Mouse (Mus musculus): ENCODE results near the gene Spdye4a. TPM values are rescaled to one million over a fixed set of nuclear protein-coding genes. Genes with fewer than 3 reads are reported as not detected.

Gene Spdye4a
- 12.1 and 12.9 TPM in 2 replicates for polyA plus RNA-seq (2012; rRNA removed)

DNA sequence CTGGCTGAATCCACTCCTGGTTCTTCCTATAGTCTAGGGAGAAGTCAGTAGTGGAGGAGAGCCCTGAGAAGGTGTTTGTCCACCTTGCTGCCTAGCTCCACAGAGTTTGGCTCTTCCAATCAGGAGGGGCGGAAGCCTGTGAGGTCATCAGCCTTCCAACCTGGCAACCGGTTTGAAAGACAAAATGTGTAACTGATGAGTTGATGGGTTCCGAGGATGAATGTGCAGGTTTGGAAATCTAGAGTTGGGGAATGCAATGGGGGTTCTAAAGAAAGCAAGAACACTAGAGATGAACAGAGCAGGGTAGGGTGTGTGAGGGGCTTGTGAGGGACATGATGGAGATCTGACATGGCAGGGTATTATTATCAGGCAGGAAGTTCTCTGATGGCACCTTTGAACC, at the start of gene Spdye4a:
Gene Spdye4a, minus strand, starts transcription at position 101 of the 400 bp plus-strand sequence.
- Histone ChIP-seq H3K4me3 (ENCODE audit: control insufficient read depth, low read depth, low read length) (peak within 1 kb of the TSS; percentile 86), H3K27me3 (ENCODE audit: control insufficient read depth, insufficient read depth, low read length) (no peaks in the 10 kb centered on the region), H3K4me1 (ENCODE audit: control insufficient read depth, insufficient read depth, low read length) (peaks cover 9% of the 10 kb centered on the region), H3K27ac (ENCODE audit: control insufficient read depth, insufficient read depth, low read depth, low read length) (peak within 1 kb of the TSS; percentile 79; the same call in 1 of the 2 replicates), H3K36me3 (ENCODE audit: control insufficient read depth, insufficient read depth, low read length) (no peaks in the 10 kb centered on the region)
- TF ChIP-seq POLR2A (IDR thresholded peaks at IDR 0.05; ENCODE audit: control insufficient read depth, low read depth, low read length) (peak; percentile 63; the same call in 1 of the 2 replicates), CTCF (IDR thresholded peaks at IDR 0.05; ENCODE audit: control insufficient read depth, insufficient read depth, insufficient replicate concordance, low read depth, low read length) (no peak)

DNA sequence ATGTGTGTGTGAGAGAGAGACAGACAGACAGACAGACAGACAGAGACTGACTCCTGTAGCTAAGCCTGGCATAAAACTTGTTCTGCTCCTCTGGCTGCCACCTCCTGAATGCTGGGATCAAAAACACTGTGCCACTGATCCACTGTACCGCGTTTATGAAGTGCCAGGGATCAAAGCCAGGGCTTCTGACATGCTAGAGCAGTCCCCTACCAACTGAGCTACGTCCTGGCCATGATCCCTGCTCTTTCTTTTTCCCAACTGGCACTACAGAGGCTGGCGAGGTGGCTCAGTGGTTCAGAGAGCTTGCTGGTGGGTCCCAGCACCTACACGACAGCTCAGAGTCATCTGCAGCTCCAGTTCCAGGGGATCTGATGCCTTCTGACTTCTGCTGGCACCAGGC, 49.1 kb upstream of the Spdye4a start:
- TF ChIP-seq CTCF (IDR thresholded peaks at IDR 0.05; ENCODE audit: control insufficient read depth, insufficient read depth, insufficient replicate concordance, low read depth, low read length): no peak
- TF ChIP-seq POLR2A (IDR thresholded peaks at IDR 0.05; ENCODE audit: control insufficient read depth, low read depth, low read length): no peak

DNA sequence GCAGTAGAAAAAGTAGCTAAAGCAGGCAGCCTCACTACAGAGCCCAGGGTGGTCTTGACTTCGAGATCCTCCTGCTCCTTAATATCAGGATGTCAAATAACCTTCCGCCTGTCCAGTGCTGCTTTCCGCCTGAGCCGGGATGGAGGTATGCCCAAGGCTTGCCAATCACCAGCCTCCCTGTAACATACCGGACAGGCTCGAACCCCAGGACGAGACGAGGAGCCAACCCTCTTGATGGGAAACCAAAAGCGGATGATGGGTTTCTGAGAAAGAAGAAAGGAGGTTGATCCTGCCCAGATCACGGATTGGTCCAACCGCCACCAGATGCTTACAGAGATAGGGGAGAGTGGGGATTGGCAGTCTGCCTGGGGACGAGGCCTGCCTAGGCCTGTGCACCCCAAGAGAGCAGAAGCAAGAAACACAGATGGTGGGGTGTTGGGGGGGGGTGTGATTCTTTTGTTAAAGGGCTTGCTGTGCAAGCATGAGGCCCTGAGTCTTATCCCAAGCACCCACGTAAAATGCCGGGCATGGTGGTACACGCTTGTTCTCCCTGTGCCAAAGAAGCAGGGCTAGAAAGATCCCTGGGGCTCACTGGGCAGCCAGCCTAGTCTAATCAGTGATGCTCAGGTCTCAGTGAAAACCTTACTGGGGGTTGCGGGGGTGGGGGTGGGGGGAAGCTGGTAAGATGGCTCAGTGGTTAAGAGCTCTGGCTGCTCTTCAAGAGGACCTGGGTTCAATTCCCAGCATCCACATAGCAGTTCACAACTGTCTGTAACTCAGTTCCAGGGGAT, 46.0 kb upstream of the Spdye4a start:
- no peak for TF ChIP-seq POLR2A (IDR thresholded peaks at IDR 0.05; ENCODE audit: control insufficient read depth, low read depth, low read length)
- no peak for TF ChIP-seq CTCF (IDR thresholded peaks at IDR 0.05; ENCODE audit: control insufficient read depth, insufficient read depth, insufficient replicate concordance, low read depth, low read length)
- H3K36me3 ChIP-seq (ENCODE audit: control insufficient read depth, insufficient read depth, low read length): no peaks in the 10 kb centered on the region
- H3K4me3 ChIP-seq (ENCODE audit: control insufficient read depth, low read depth, low read length): no peak overlapping the region
- H3K27me3 ChIP-seq (ENCODE audit: control insufficient read depth, insufficient read depth, low read length): no peaks in the 10 kb centered on the region
- no peak overlapping the region for H3K27ac ChIP-seq (ENCODE audit: control insufficient read depth, insufficient read depth, low read depth, low read length)
- H3K4me1 ChIP-seq (ENCODE audit: control insufficient read depth, insufficient read depth, low read length): peaks cover 14% of the 10 kb centered on the region

More for the DNA sequence above, 49.1 kb upstream of the Spdye4a start:
- H3K27me3 ChIP-seq (ENCODE audit: control insufficient read depth, insufficient read depth, low read length): no peaks in the 10 kb centered on the region
- H3K4me1 ChIP-seq (ENCODE audit: control insufficient read depth, insufficient read depth, low read length): no peaks in the 10 kb centered on the region
- H3K36me3 ChIP-seq (ENCODE audit: control insufficient read depth, insufficient read depth, low read length): no peaks in the 10 kb centered on the region
- H3K27ac ChIP-seq (ENCODE audit: control insufficient read depth, insufficient read depth, low read depth, low read length): no peak overlapping the region
- no peak overlapping the region for H3K4me3 ChIP-seq (ENCODE audit: control insufficient read depth, low read depth, low read length)

DNA sequence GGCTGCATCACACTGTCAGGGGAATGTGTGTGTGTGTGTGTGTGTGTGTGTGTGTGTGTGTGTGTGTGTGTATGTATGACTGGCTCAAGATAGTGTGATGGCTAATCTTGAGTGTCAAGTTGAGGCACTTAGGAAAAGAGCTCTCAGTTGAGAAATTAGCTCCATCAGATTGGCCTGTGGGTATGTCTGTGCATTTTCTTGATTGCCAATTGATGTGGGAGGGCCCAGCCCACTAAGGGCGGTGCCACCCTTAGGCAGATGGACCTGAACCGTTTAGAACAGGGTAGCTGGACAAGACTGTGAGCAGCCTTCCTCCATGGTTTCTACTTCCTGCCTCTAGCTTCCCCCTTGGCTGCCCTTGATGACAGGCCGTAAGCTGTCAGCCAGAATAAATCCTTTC, 45.4 kb upstream of the Spdye4a start:
- Histone ChIP-seq H3K36me3 (ENCODE audit: control insufficient read depth, insufficient read depth, low read length) (no peaks in the 10 kb centered on the region), H3K27me3 (ENCODE audit: control insufficient read depth, insufficient read depth, low read length) (no peaks in the 10 kb centered on the region), H3K4me1 (ENCODE audit: control insufficient read depth, insufficient read depth, low read length) (peaks cover 14% of the 10 kb centered on the region), H3K4me3 (ENCODE audit: control insufficient read depth, low read depth, low read length) (no peak overlapping the region), H3K27ac (ENCODE audit: control insufficient read depth, insufficient read depth, low read depth, low read length) (no peak overlapping the region)
- TF ChIP-seq POLR2A (IDR thresholded peaks at IDR 0.05; ENCODE audit: control insufficient read depth, low read depth, low read length): no peak
- no peak for TF ChIP-seq CTCF (IDR thresholded peaks at IDR 0.05; ENCODE audit: control insufficient read depth, insufficient read depth, insufficient replicate concordance, low read depth, low read length)

DNA sequence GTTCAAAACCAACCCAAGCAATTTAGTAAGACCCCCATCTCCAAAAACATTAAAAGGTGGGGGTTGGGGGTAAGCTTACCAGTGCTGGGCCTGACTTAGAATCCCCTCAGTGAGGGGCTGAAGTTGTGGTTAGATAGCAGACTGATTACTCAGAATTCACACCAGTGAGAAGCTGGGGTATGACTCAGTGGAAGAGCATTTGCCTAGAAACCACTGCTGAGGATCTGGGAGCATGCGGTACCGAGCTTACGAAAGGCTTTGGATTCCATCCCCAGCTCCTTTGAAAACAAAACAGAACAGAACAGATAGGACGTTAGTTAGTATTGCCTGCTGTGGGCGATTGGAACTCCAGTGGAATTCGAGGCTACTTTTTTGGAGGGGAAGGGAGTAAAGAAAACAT, 45.0 kb upstream of the Spdye4a start:
- Histone ChIP-seq H3K4me1 (ENCODE audit: control insufficient read depth, insufficient read depth, low read length) (peaks cover 14% of the 10 kb centered on the region), H3K36me3 (ENCODE audit: control insufficient read depth, insufficient read depth, low read length) (no peaks in the 10 kb centered on the region), H3K27ac (ENCODE audit: control insufficient read depth, insufficient read depth, low read depth, low read length) (no peak overlapping the region), H3K27me3 (ENCODE audit: control insufficient read depth, insufficient read depth, low read length) (no peaks in the 10 kb centered on the region), H3K4me3 (ENCODE audit: control insufficient read depth, low read depth, low read length) (no peak overlapping the region)
- TF ChIP-seq POLR2A (IDR thresholded peaks at IDR 0.05; ENCODE audit: control insufficient read depth, low read depth, low read length) (no peak), CTCF (IDR thresholded peaks at IDR 0.05; ENCODE audit: control insufficient read depth, insufficient read depth, insufficient replicate concordance, low read depth, low read length) (no peak)

DNA sequence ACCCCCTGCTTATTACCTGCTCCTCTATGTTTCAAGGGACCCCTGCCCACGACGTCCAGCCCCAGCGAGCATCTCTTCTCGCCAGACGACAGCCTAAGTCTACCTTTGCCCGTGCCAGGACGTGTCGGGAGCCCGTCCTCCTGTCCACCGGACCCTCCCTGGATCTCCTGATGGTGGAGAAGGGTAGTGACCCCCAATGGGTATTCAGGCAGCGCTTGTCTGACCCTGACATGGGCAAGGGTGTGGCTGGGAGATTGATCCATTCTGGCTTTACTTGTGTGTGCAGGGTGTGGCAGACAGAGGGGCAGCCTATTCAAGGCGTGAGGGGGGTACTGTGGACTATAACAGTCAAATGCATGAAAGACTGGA, 43.4 kb upstream of the Spdye4a start:
- Histone ChIP-seq H3K4me3 (ENCODE audit: control insufficient read depth, low read depth, low read length) (peak overlapping the region; percentile 89), H3K27me3 (ENCODE audit: control insufficient read depth, insufficient read depth, low read length) (no peaks in the 10 kb centered on the region), H3K27ac (ENCODE audit: control insufficient read depth, insufficient read depth, low read depth, low read length) (no peak overlapping the region), H3K4me1 (ENCODE audit: control insufficient read depth, insufficient read depth, low read length) (peaks cover 14% of the 10 kb centered on the region), H3K36me3 (ENCODE audit: control insufficient read depth, insufficient read depth, low read length) (no peaks in the 10 kb centered on the region)
- TF ChIP-seq POLR2A (IDR thresholded peaks at IDR 0.05; ENCODE audit: control insufficient read depth, low read depth, low read length): no peak
- no peak for TF ChIP-seq CTCF (IDR thresholded peaks at IDR 0.05; ENCODE audit: control insufficient read depth, insufficient read depth, insufficient replicate concordance, low read depth, low read length)

DNA sequence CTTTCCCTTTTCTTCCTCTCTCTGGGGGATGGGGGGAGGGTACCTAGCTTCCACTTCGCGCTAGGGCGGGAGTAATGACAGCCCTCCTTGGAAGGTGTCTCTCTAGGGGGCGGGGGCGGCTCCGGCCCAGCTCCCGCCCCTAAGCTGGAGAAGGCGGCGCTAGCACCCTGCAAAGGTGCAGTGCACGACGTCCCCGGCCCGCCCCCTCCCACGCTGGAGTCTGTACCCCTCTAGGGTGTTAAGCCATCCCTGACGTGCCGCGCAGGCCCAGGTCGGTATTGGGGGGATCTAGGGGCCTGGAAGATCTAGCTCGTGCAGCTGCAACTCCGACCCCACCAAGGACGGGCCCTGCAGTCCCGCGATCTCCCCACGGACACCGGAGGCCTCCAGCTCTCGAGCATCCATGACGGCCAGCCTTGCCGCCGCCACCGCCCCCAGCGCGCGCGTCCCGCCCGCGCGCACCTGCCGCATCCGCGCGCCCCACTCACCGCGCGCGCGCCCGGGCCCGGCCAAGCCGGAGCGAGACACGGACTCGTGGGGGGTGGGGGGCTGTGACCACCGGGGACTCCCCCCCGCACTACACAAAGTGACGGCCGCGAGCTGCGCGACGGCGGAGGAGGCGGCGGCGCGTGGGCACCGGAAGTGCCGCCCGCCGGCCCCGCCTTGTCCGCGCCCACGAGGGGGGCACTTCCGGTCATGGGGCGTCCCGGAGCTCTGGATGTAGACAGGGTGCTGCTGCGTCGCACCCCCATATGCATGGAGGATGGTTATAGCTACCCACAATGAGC, 42.9 kb upstream of the Spdye4a start, which contains the start of gene Zfp316:
Gene Zfp316, minus strand, starts transcription at position 660 of the 788 bp plus-strand sequence.
- TF ChIP-seq POLR2A (IDR thresholded peaks at IDR 0.05; ENCODE audit: control insufficient read depth, low read depth, low read length) (peak; percentile 12; the same call in 1 of the 2 replicates), CTCF (IDR thresholded peaks at IDR 0.05; ENCODE audit: control insufficient read depth, insufficient read depth, insufficient replicate concordance, low read depth, low read length) (no peak)
- Histone ChIP-seq H3K27me3 (ENCODE audit: control insufficient read depth, insufficient read depth, low read length) (no peaks in the 10 kb centered on the region), H3K4me3 (ENCODE audit: control insufficient read depth, low read depth, low read length) (peak within 1 kb of the TSS; percentile 89), H3K27ac (ENCODE audit: control insufficient read depth, insufficient read depth, low read depth, low read length) (no peak within 1 kb of the TSS), H3K36me3 (ENCODE audit: control insufficient read depth, insufficient read depth, low read length) (no peaks in the 10 kb centered on the region), H3K4me1 (ENCODE audit: control insufficient read depth, insufficient read depth, low read length) (peaks cover 14% of the 10 kb centered on the region)

All from testis, adult 2 months (tissue).